Mouse (Mus musculus) lung, embryonic 14.5 days (tissue): ENCODE measurements around the gene 1110032A03Rik. TPM values are rescaled to one million over a fixed set of nuclear protein-coding genes. Genes with fewer than 3 reads are reported as not detected.

ENCODE experiments used
- ATAC-seq: fragments of 200-750 bp; cut with Nextera tagmentation; 2 replicates; pipeline ENCODE4 v1.8.0; 2017; ENCODE audit warnings: mild to moderate bottlenecking, moderate TSS enrichment, moderate library complexity; ENCODE audit not compliant: insufficient read depth
- DNase-seq: peaks from one replicate; pipeline ENCODE4 v3.0.0-alpha.2; 2015
- H3K27ac ChIP-seq: fragments of 300-500 bp; sonication (generic); 2 replicates; pipeline ENCODE4 v1.5.1; 2014; ENCODE audit warnings: low read depth, mild to moderate bottlenecking, moderate library complexity
- H3K27me3 ChIP-seq: fragments of 300-500 bp; sonication (generic); 2 replicates; pipeline ENCODE4 v1.6.1; 2014; ENCODE audit warnings: low read length, control low read depth; ENCODE audit not compliant: insufficient read depth
- H3K36me3 ChIP-seq: fragments of 300-500 bp; sonication (generic); 2 replicates; pipeline ENCODE4 v1.6.1; 2014; ENCODE audit warnings: control low read depth; ENCODE audit not compliant: insufficient read depth
- H3K4me1 ChIP-seq: fragments of 300-500 bp; sonication (generic); 2 replicates; pipeline ENCODE4 v1.6.1; 2014; ENCODE audit warnings: antibody characterized with exemption, control low read depth; ENCODE audit not compliant: insufficient read depth
- H3K4me2 ChIP-seq: fragments of 300-500 bp; sonication (generic); 2 replicates; pipeline ENCODE4 v1.6.1; 2014; ENCODE audit warnings: mild to moderate bottlenecking
- H3K4me3 ChIP-seq: fragments of 300-500 bp; sonication (generic); 2 replicates; pipeline ENCODE4 v1.5.1; 2014; ENCODE audit warnings: low read depth, low read length
- H3K9ac ChIP-seq: fragments of 300-500 bp; sonication (generic); 2 replicates; pipeline ENCODE4 v1.6.1; 2014
- H3K9me3 ChIP-seq: fragments of 300-500 bp; sonication (generic); 2 replicates; pipeline ENCODE4 v1.6.1; 2016; ENCODE audit warnings: low read depth, low read length, control low read depth
- CTCF ChIP-seq: IDR thresholded peaks from 2 replicates; pipeline ENCODE4 v1.5.1; 2016; ENCODE audit warnings: antibody characterized with exemption, low read depth
- WGBS: fragments of 180-500 bp; shearing (Covaris S2); extraction: QIAGEN DNeasy Blood & Tissue Kit; methylation state at CpG from one replicate; pipeline ENCODE4 v1.1.7; 2014; 5-methylcytosine and 5-hydroxymethylcytosine counted together
- polyA plus RNA-seq: library from polyadenylated mRNA; unstranded; fragments of >200 nt; fragmentation: Nextera tagmentation; extraction: Ambion mirVana; gene quantifications from 2 replicates; pipeline ENCODE4 v1.2.1, GENCODE M21; 2014

1110032A03Rik gene
- polyA plus RNA-seq, result 29.1 and 30.3 TPM in 2 replicates

DNA sequence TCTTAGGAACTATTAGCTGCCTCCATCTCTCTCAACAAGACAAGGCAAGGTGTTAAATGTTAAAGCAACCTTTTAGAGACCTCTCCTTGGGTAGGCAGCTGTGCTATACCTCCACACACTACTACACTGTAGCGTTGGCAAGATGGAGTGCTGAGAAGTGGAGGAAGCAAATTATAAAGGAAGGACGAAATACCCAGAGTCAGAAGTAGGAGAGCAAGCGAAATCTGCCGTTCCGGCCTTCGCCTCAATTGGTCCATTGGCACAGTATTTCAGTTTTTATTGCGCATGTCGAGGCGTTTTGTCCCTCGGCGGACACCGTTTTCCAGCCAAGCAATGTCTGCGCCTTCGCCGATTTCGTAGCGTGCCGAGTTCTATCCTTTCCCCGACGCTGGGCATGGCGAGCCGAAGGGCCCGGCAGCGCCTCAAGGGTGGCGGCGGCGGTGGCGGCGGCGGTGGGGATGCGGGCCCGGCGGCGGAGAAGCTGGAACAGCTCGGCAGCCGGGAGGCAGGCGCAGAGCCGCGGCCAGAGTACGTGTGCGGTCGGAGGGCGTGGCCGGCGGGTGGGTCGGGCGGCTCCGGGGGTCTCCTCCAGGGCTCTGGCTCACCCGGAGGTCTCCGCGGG, at the start of gene 1110032A03Rik, which contains the start of gene Alg9:
Gene 1110032A03Rik (minus strand): TSS at position 530 of the 622 bp plus-strand sequence.
Gene Alg9 (plus strand): TSS at position 29 of the 622 bp plus-strand sequence.
- Histone ChIP-seq H3K36me3 (peaks cover 37% of the 10 kb centered on the region), H3K9ac (peak within 1 kb of the TSS; percentile 88), H3K9me3 (no peaks in the 10 kb centered on the region), H3K27me3 (no peaks in the 10 kb centered on the region), H3K27ac (peak within 1 kb of the TSS; percentile 87), H3K4me1 (no peaks in the 10 kb centered on the region), H3K4me2 (peak within 1 kb of the TSS; percentile 87), H3K4me3 (peak within 1 kb of the TSS; percentile 90)
- TF ChIP-seq CTCF, result no peak
- peak; percentile 95 for DNase-seq
- WGBS, result under 1% methylated on average over 50 of the region's 51 CpGs
- peak; percentile 82 for ATAC-seq

DNA sequence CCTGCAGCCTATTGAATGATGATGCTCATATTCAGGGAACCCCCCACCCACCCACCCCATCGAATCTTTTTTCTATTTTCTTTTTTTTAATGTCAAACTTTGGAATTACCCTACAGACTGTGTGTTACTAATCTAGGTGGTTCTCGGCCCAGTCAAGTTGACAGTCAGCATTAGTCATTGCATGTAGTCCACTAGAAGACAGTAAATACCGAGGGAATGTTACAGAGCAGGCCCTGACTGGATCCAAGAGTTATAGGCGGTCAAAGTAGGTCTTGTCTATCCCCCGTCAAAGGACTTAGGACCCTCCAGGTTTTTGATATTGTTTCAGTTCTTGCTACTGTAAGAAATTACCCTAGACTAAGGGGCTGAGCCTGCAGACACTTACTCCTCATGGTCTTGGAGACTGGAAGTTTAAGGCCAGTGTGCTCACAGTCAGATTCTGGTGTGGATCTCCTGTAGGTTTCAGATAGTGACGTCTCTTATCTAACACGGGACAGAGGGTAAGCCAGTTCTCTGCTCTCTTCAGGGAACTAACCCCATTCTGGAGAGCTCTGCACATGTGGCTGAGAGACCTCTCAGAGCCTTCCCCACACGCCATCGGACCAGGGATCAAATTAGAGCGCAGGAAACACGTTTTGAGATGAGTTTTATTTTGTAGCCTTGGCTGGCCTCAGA, 48.6 kb upstream of the 1110032A03Rik start:
- Histone ChIP-seq H3K9ac (no peak overlapping the region), H3K4me1 (no peaks in the 10 kb centered on the region), H3K4me2 (no peak overlapping the region), H3K9me3 (no peaks in the 10 kb centered on the region), H3K36me3 (peaks cover 34% of the 10 kb centered on the region), H3K4me3 (no peak overlapping the region), H3K27ac (no peak overlapping the region), H3K27me3 (no peaks in the 10 kb centered on the region)
- DNase-seq (no peak), ATAC-seq (no peak; the same call in 1 of the 2 replicates)
- no peak for TF ChIP-seq CTCF
- WGBS, result 86% methylated on average over 11 of the region's 11 CpGs

DNA sequence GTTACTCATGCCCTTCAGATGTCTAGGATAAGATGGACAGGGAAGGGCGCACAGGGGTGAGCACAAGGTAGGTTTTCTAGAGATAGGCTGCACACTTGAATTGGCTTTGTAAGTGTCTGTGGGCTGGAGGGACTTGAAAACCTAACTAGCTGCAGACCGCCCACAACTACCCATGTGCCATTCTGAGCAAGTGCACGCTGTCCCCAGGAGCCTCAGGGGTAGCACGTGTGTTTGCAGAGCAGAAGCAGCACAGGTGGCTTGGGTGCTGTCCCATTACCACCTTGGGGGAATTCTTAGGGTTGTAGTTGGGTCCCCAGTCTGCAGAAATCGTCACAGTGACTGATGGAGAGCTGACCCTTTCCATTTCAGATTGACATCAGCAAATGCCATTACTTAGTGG, 46.9 kb upstream of the 1110032A03Rik start:
- Histone ChIP-seq H3K36me3 (peaks cover 35% of the 10 kb centered on the region), H3K4me1 (no peaks in the 10 kb centered on the region), H3K27ac (no peak overlapping the region), H3K4me2 (no peak overlapping the region), H3K9ac (no peak overlapping the region), H3K9me3 (no peaks in the 10 kb centered on the region), H3K27me3 (no peaks in the 10 kb centered on the region), H3K4me3 (no peak overlapping the region)
- TF ChIP-seq CTCF, result no peak
- WGBS, result 96% methylated on average over 5 of the region's 5 CpGs
- ATAC-seq (no peak), DNase-seq (no peak)

DNA sequence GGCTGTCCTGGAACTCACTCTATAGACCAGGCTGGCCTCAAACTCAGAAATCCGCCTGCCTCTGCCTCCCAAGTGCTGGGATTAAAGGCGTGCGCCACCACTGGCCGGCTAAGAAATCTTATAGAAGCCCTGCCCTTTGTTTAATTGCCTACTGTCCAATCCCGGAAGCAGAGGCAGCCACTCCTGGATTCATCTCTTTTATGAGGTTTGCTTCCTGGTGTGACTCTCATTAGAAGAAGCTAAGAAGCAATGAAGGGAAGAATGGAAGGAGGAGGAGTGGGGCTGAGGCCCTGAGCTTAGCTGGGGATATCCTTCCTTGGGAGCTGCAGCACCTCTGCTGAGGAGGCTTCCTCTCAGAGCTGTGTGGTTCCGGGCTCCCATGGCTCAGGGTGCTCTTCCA, 46.3 kb upstream of the 1110032A03Rik start:
- H3K4me3 ChIP-seq, result no peak overlapping the region
- H3K27ac ChIP-seq, result no peak overlapping the region
- no peak overlapping the region for H3K4me2 ChIP-seq
- H3K9ac ChIP-seq, result no peak overlapping the region
- no peak for ATAC-seq
- no peaks in the 10 kb centered on the region for H3K4me1 ChIP-seq
- TF ChIP-seq CTCF, result no peak
- H3K9me3 ChIP-seq, result no peaks in the 10 kb centered on the region
- no peak for DNase-seq
- WGBS, result 91% methylated on average over 6 of the region's 6 CpGs
- no peaks in the 10 kb centered on the region for H3K27me3 ChIP-seq
- H3K36me3 ChIP-seq, result peaks cover 35% of the 10 kb centered on the region

DNA sequence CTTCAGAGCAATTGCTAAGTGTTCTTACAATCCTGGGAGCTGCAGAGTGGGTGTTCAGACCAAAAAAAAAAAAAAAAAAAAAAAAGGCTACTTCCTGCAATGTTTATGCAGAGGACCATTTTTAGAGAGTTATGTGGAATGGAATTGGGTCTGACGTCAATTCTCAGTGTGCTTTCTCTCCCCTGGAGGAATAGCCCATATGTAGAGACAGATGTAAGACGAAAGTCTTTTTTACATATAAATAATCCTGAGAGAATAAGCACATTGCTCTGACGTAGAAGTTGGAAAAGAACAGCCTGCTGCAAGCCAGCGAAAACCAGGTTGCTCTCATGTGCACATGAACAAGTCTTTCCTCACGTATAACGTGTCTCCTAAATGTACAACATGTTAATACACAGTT, 44.4 kb upstream of the 1110032A03Rik start:
- Histone ChIP-seq H3K27ac (no peak overlapping the region), H3K4me3 (no peak overlapping the region), H3K27me3 (no peaks in the 10 kb centered on the region), H3K4me2 (no peak overlapping the region), H3K4me1 (no peaks in the 10 kb centered on the region), H3K36me3 (peaks cover 35% of the 10 kb centered on the region), H3K9me3 (no peaks in the 10 kb centered on the region), H3K9ac (no peak overlapping the region)
- TF ChIP-seq CTCF, result no peak
- ATAC-seq (no peak), DNase-seq (no peak)
- WGBS, result 82% methylated on average over 6 of the region's 6 CpGs

DNA sequence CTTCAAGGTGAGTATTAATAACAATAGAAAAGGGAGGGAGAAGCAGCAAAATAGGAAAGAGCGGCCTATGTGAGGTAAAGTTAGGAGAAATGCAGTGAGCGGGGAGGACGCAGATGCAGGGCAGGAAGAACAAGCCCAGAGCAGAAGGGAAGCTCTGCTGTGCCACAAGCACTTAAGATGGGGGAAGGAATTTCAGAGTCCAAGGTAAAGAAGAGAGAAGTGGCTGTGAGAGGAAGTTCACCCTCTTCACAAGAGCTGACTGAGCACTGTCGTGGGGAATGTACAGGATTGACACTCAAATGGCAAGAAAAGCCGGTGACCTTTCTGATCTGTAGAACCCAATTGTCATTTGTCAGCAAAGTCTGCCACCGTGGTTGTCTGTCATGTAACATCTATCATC, 42.7 kb upstream of the 1110032A03Rik start:
- no peaks in the 10 kb centered on the region for H3K9me3 ChIP-seq
- WGBS, result 60% methylated on average over 6 of the region's 6 CpGs
- H3K36me3 ChIP-seq, result peaks cover 41% of the 10 kb centered on the region
- no peaks in the 10 kb centered on the region for H3K27me3 ChIP-seq
- DNase-seq, result no peak
- H3K27ac ChIP-seq, result no peak overlapping the region
- no peak overlapping the region for H3K9ac ChIP-seq
- no peak for TF ChIP-seq CTCF
- H3K4me3 ChIP-seq, result no peak overlapping the region
- H3K4me2 ChIP-seq, result no peak overlapping the region
- H3K4me1 ChIP-seq, result no peaks in the 10 kb centered on the region
- no peak for ATAC-seq

DNA sequence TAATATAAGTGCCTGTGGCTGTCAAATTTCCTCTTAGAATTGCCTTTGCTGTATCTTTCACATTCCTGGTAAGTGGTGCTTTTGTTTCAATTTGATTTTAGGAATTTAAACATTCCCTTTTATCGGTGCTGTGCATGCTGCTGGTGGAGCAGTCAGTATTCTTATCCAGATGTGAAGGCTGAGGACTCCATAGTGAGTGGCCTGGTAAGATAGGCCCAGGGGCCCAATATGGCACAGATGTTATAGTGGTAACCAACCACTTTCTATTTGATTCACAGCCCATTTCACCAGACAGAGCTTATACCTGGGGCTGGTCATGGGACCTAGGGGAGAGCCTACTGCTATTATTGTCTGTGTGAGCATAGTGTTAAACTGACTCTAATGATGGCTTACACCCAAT, 41.2 kb upstream of the 1110032A03Rik start:
- Histone ChIP-seq H3K9ac (no peak overlapping the region), H3K4me2 (no peak overlapping the region), H3K27ac (no peak overlapping the region), H3K4me3 (no peak overlapping the region), H3K27me3 (no peaks in the 10 kb centered on the region), H3K9me3 (no peaks in the 10 kb centered on the region), H3K36me3 (peaks cover 34% of the 10 kb centered on the region), H3K4me1 (no peaks in the 10 kb centered on the region)
- ATAC-seq (no peak), DNase-seq (no peak)
- 91% methylated on average over 1 of the region's 1 CpGs for WGBS
- no peak for TF ChIP-seq CTCF
